In genomic region chr5:120456253-120456652, GRCm38 (mm10) we compare ENCODE assay signal across 29 mouse cellular contexts. TPM values are rescaled to one million over a fixed set of nuclear protein-coding genes. Genes with fewer than 3 reads are reported as not detected.
"Had no signal": no experiment of that assay in that cellular context is flagged by ENCODE, and none has a peak within 500 bp of the region (broad histone marks: within the 10 kb centered on the region; RNA-seq: fewer than 3 reads in every experiment).

No protein-coding gene starts in this region.

- H3K9ac ChIP-seq: liver, embryonic 14.5 days; lung, embryonic 15.5 days; midbrain, embryonic 12.5 days; midbrain, embryonic 15.5 days; neural tube, embryonic 12.5 days; neural tube, embryonic 15.5 days; stomach, embryonic 15.5 days had no signal

- H3K4me1 ChIP-seq: lung, embryonic 15.5 days; midbrain, embryonic 12.5 days had no signal

- H3K9me3 ChIP-seq: lung, embryonic 15.5 days; midbrain, embryonic 12.5 days; midbrain, embryonic 15.5 days; neural tube, embryonic 12.5 days; neural tube, embryonic 15.5 days; stomach, embryonic 15.5 days had no signal

- ATAC-seq: midbrain, embryonic 15.5 days had no signal

- H3K4me3 ChIP-seq: layer of hippocampus, adult 2 months; left cerebral cortex, adult 2 months; lung, embryonic 15.5 days; midbrain, embryonic 12.5 days; midbrain, embryonic 15.5 days; neural tube, embryonic 12.5 days; neural tube, embryonic 15.5 days; stomach, embryonic 15.5 days had no signal

- H3K27me3 ChIP-seq: stomach, embryonic 15.5 days had no signal

- H3K4me2 ChIP-seq: lung, embryonic 15.5 days; midbrain, embryonic 12.5 days; midbrain, embryonic 15.5 days; neural tube, embryonic 12.5 days; neural tube, embryonic 15.5 days; stomach, embryonic 15.5 days had no signal

- DNase-seq: kidney, adult 2 months; kidney, postnatal 25 days; layer of hippocampus, adult 9-11 months; lung, adult 18-20 months; lung, postnatal 10 days; lung, postnatal 36 days; right cerebral cortex, adult 18-20 months; right cerebral cortex, postnatal 14 days; spleen, adult 18-20 months; thymus, adult 2 months; thymus, postnatal 14 days; thymus, postnatal 4 days had no signal

- H3K36me3 ChIP-seq: lung, embryonic 15.5 days; midbrain, embryonic 12.5 days; midbrain, embryonic 15.5 days; neural tube, embryonic 12.5 days; neural tube, embryonic 15.5 days; stomach, embryonic 15.5 days had no signal

- H3K27ac ChIP-seq: kidney, postnatal 0 days; layer of hippocampus, adult 2 months; left cerebral cortex, adult 2 months; liver, embryonic 14.5 days; lung, embryonic 15.5 days; midbrain, embryonic 12.5 days; midbrain, embryonic 15.5 days; neural tube, embryonic 12.5 days; neural tube, embryonic 15.5 days; stomach, embryonic 15.5 days had no signal

RNA-seq across cellular contexts. Expression of gene Sds, which starts 20.1 kb away (rescaled TPM):
- total RNA-seq: left cerebral cortex, postnatal 10 days; left cerebral cortex, postnatal 36 days had no signal
- polyA plus RNA-seq: kidney, adult 2 months; kidney, embryonic 14.5 days; kidney, postnatal 0 days; large intestine, adult 2 months; limb, embryonic 11.5 days; lung, embryonic 15.5 days; midbrain, embryonic 12.5 days; midbrain, embryonic 15.5 days; neural tube, embryonic 12.5 days; neural tube, embryonic 15.5 days had no signal

RNA-seq across cellular contexts. Expression of gene Lhx5, which starts 24.8 kb away (rescaled TPM):
- total RNA-seq: layer of hippocampus, postnatal 25 days; left cerebral cortex, adult 2 months; left cerebral cortex, postnatal 36 days; liver, adult 2 months had no signal
- polyA plus RNA-seq: kidney, adult 2 months; kidney, embryonic 14.5 days; kidney, postnatal 0 days; limb, embryonic 11.5 days; liver, adult 2 months; liver, embryonic 14.5 days had no signal
